Comparison of ENCODE assay signal across 8 mouse cellular contexts in genomic region chr13:56295586-56295942, GRCm38 (mm10). TPM values are rescaled to one million over a fixed set of nuclear protein-coding genes. Genes with fewer than 3 reads are reported as not detected.
DNase-seq lines count a peak whose midpoint lies in the region; ATAC-seq lines count a peak whose summit lies in the region.

No protein-coding gene starts in this region.

- H3K36me3 ChIP-seq in heart, embryonic 12.5 days = no peaks in the 10 kb centered on the region
- no peaks in the 10 kb centered on the region for H3K36me3 ChIP-seq in hindbrain, embryonic 11.5 days (ENCODE audit: control insufficient read depth, insufficient read depth, low read length)
- H3K36me3 ChIP-seq in midbrain, embryonic 12.5 days = no peaks in the 10 kb centered on the region

- WGBS in heart, embryonic 12.5 days = 3% methylated on average over 13 of the region's 13 CpGs
- 4% methylated on average over 13 of the region's 13 CpGs for WGBS in hindbrain, embryonic 11.5 days
- WGBS in midbrain, embryonic 12.5 days = 1% methylated on average over 13 of the region's 13 CpGs

- H3K27me3 ChIP-seq in heart, embryonic 12.5 days (replicated peaks) = peaks cover 97% of the 10 kb centered on the region
- H3K27me3 ChIP-seq in hindbrain, embryonic 11.5 days (ENCODE audit: control insufficient read depth, insufficient read depth, low read length) = peaks cover 50% of the 10 kb centered on the region
- peaks cover 93% of the 10 kb centered on the region for H3K27me3 ChIP-seq in midbrain, embryonic 12.5 days

- no peak for ATAC-seq in heart, embryonic 12.5 days (ENCODE audit: insufficient number of reproducible peaks, low FRiP score)
- no peak for ATAC-seq in hindbrain, embryonic 11.5 days (ENCODE audit: low FRiP score)
- peak; percentile 4; the same call in 1 of the 2 replicates for ATAC-seq in midbrain, embryonic 12.5 days (ENCODE audit: low FRiP score, low read depth)
- ATAC-seq in erythroblast, adult 5-6 weeks (replicated peaks; ENCODE audit: low FRiP score, poor library complexity, severe bottlenecking) = no peak

- peak overlapping the region; percentile 52 for H3K9ac ChIP-seq in heart, embryonic 12.5 days
- H3K9ac ChIP-seq in hindbrain, embryonic 11.5 days (ENCODE audit: low read depth, low read length) = peak overlapping the region; percentile 59
- H3K9ac ChIP-seq in midbrain, embryonic 12.5 days (replicated peaks) = peak overlapping the region; percentile 67

- H3K4me3 ChIP-seq in heart, embryonic 12.5 days = peak overlapping the region; percentile 54
- H3K4me3 ChIP-seq in hindbrain, embryonic 11.5 days (ENCODE audit: low read depth, low read length) = peak overlapping the region; percentile 48
- peak overlapping the region; percentile 54 for H3K4me3 ChIP-seq in midbrain, embryonic 12.5 days

- no peak overlapping the region for H3K27ac ChIP-seq in heart, embryonic 12.5 days (ENCODE audit: poor library complexity, severe bottlenecking)
- no peak overlapping the region for H3K27ac ChIP-seq in hindbrain, embryonic 11.5 days (ENCODE audit: low read depth, low read length)
- H3K27ac ChIP-seq in midbrain, embryonic 12.5 days (replicated peaks) = no peak overlapping the region

- H3K4me1 ChIP-seq in heart, embryonic 12.5 days (replicated peaks) = peaks cover 18% of the 10 kb centered on the region
- H3K4me1 ChIP-seq in hindbrain, embryonic 11.5 days (replicated peaks; ENCODE audit: control insufficient read depth, insufficient read depth, low read length) = peaks cover 6% of the 10 kb centered on the region; the same call in 1 of the 2 replicates
- peaks cover 20% of the 10 kb centered on the region for H3K4me1 ChIP-seq in midbrain, embryonic 12.5 days

- no peak for DNase-seq in heart, adult 9 months (ENCODE audit: low spot score in 2 of 2)
- peak; percentile 59 for DNase-seq in ZHBTc4 (ENCODE audit: low read depth, low spot score)
- peak; percentile 61 for DNase-seq in hindbrain, embryonic 11.5 days (ENCODE audit: low spot score)
- no peak for DNase-seq in frontal cortex, postnatal 36 days (ENCODE audit: low spot score in 2 of 2)
- no peak for DNase-seq in gastrocnemius, adult 18-20 months (ENCODE audit: low spot score)

- peaks cover 7% of the 10 kb centered on the region; the same call in 1 of the 2 replicates for H3K9me3 ChIP-seq in heart, embryonic 12.5 days (replicated peaks)
- H3K9me3 ChIP-seq in hindbrain, embryonic 11.5 days (ENCODE audit: control insufficient read depth, low read length) = no peaks in the 10 kb centered on the region
- H3K9me3 ChIP-seq in midbrain, embryonic 12.5 days = no peaks in the 10 kb centered on the region

- peak overlapping the region; percentile 93 for H3K4me2 ChIP-seq in heart, embryonic 12.5 days
- peak overlapping the region; percentile 86 for H3K4me2 ChIP-seq in hindbrain, embryonic 11.5 days (replicated peaks; ENCODE audit: low read depth, low read length)
- H3K4me2 ChIP-seq in midbrain, embryonic 12.5 days (replicated peaks) = peak overlapping the region; percentile 92

RNA-seq across cellular contexts. Expression of gene Cxcl14, which starts 0.8 kb away (rescaled TPM):
- 1.4 and 1.6 TPM in 2 replicates for polyA plus RNA-seq in heart, embryonic 12.5 days (2016; fragmentation: Nextera tagmentation; extraction: Ambion mirVana)
- 19.3 and 23.4 TPM in 2 replicates for polyA plus RNA-seq in hindbrain, embryonic 11.5 days (2014; fragmentation: Nextera tagmentation; extraction: Ambion mirVana)
- polyA plus RNA-seq in midbrain, embryonic 12.5 days (2016; fragmentation: Nextera tagmentation; extraction: Ambion mirVana) = 27.5 and 37.6 TPM in 2 replicates
- total RNA-seq in erythroblast, adult 5-6 weeks (2015; ENCODE audit: low replicate concordance) = 0.84 TPM in 1 of 2 replicates, not detected in the other
- total RNA-seq in erythroblast, adult 5-6 weeks (2017; ENCODE audit: low replicate concordance) = 0.42 and 0.51 TPM in 2 replicates
- total RNA-seq in gastrocnemius, adult 18-20 months (2021) = 10 to 100 TPM; 39.5 to 54.4 TPM

RNA-seq across cellular contexts. Expression of gene Neurog1, which starts 43.6 kb away (rescaled TPM):
- not detected in 2 replicates for polyA plus RNA-seq in heart, embryonic 12.5 days (2016; fragmentation: Nextera tagmentation; extraction: Ambion mirVana)
- polyA plus RNA-seq in hindbrain, embryonic 11.5 days (2014; fragmentation: Nextera tagmentation; extraction: Ambion mirVana) = 30.6 and 37.4 TPM in 2 replicates
- polyA plus RNA-seq in midbrain, embryonic 12.5 days (2016; fragmentation: Nextera tagmentation; extraction: Ambion mirVana) = 38.0 and 38.8 TPM in 2 replicates
- not detected in 2 replicates for total RNA-seq in erythroblast, adult 5-6 weeks (2015; ENCODE audit: low replicate concordance)
- not detected in 2 replicates for total RNA-seq in erythroblast, adult 5-6 weeks (2017; ENCODE audit: low replicate concordance)
- total RNA-seq in gastrocnemius, adult 18-20 months (2021) = not detected

Comparison
In these comparisons a context has a peak if more than half of its experiments do, and no peak if none do; other contexts are left out.
1. DNase-seq: peak in ZHBTc4 (single experiment) and hindbrain, embryonic 11.5 days (single experiment); none in heart, adult 9 months (0 of 2), frontal cortex, postnatal 36 days (0 of 2) and gastrocnemius, adult 18-20 months (single experiment).
2. RNA of gene Neurog1, which starts 43.6 kb away (polyA plus RNA-seq): 38.0 to 38.8 TPM in midbrain, embryonic 12.5 days and 30.6 to 37.4 TPM in hindbrain, embryonic 11.5 days; not detected in heart, embryonic 12.5 days; every median in the first group is over 10 times any median in the second.
3. Peak in every context shown above with its lines, with median percentiles within 50 percentile points of each other: H3K4me2 ChIP-seq, H3K4me3 ChIP-seq and H3K9ac ChIP-seq.